Mouse (Mus musculus) lung, adult 2 months (tissue): ENCODE data around the gene Nif3l1. TPM values are rescaled to one million over a fixed set of nuclear protein-coding genes. Genes with fewer than 3 reads are reported as not detected.

Source experiments
- DNase-seq: peaks from one replicate; pipeline ENCODE4 v3.0.0; 2022
- H3K4me1 ChIP-seq: fragments of 200-500 bp; 2 replicates; pipeline ENCODE4 v1.6.1; 2011; ENCODE audit warnings: low read length; ENCODE audit not compliant: control insufficient read depth, insufficient read depth
- H3K4me3 ChIP-seq: fragments of 200-500 bp; replicated peaks from 2 replicates; pipeline ENCODE3; 2011; ENCODE audit warnings: low read depth, mild to moderate bottlenecking, control low read depth, low read length; ENCODE audit errors: extremely low read depth
- CTCF ChIP-seq: fragments of 200-500 bp; IDR thresholded peaks from 2 replicates; pipeline ENCODE4 v1.5.1; 2011; ENCODE audit warnings: mild to moderate bottlenecking, low read length, control low read depth; ENCODE audit not compliant: insufficient read depth
- POLR2A ChIP-seq: fragments of 200-500 bp; IDR thresholded peaks from 2 replicates; pipeline ENCODE4 v1.6.1; 2011; ENCODE audit warnings: low read depth, mild to moderate bottlenecking, control low read depth, low read length, borderline replicate concordance; ENCODE audit errors: extremely low read depth
- WGBS: fragments of 180-500 bp; shearing (Covaris S2); methylation state at CpG from one replicate; pipeline ENCODE4 v1.1.7; 2018; 5-methylcytosine and 5-hydroxymethylcytosine counted together
- polyA plus RNA-seq: library from polyadenylated mRNA; depleted of rRNA; stranded (reverse); fragments of >200 nt; gene quantifications from 2 replicates; pipeline ENCODE4 v1.2.3, GENCODE M21; 2012

Gene Nif3l1
- polyA plus RNA-seq, 1 experiment = 19.2 TPM

- WGBS = 74% methylated on average over 7 of the region's 7 CpGs
- no peak for TF ChIP-seq CTCF
- no peak for TF ChIP-seq POLR2A
- no peak overlapping the region for H3K4me3 ChIP-seq
- DNase-seq = no peak
- peaks cover 10% of the 10 kb centered on the region for H3K4me1 ChIP-seq
Measured at GRCm38 (mm10) chr1:58447766-58448165, 2.8 kb downstream of the Nif3l1 start.

- Histone ChIP-seq H3K4me1 (peaks cover 10% of the 10 kb centered on the region), H3K4me3 (no peak overlapping the region)
- DNase-seq = no peak
- 71% methylated on average over 7 of the region's 7 CpGs for WGBS
- TF ChIP-seq CTCF = no peak
- TF ChIP-seq POLR2A = no peak
Measured at GRCm38 (mm10) chr1:58448396-58448795, 3.4 kb downstream of the Nif3l1 start.

GRCm38 (mm10) chr1:58454316-58454715, 9.4 kb downstream of the Nif3l1 start:
- no peak overlapping the region for H3K4me3 ChIP-seq
- WGBS = 68% methylated on average over 6 of the region's 6 CpGs
- TF ChIP-seq POLR2A = no peak
- TF ChIP-seq CTCF = no peak
- H3K4me1 ChIP-seq = no peaks in the 10 kb centered on the region
- DNase-seq = no peak

GRCm38 (mm10) chr1:58458175-58458574, 13.2 kb downstream of the Nif3l1 start:
- Histone ChIP-seq H3K4me3 (no peak overlapping the region), H3K4me1 (no peaks in the 10 kb centered on the region)
- DNase-seq = no peak
- WGBS = 80% methylated on average over 5 of the region's 5 CpGs
- TF ChIP-seq CTCF (no peak), POLR2A (no peak)

- no peak for DNase-seq
- 72% methylated on average over 2 of the region's 2 CpGs for WGBS
- no peak overlapping the region for H3K4me3 ChIP-seq
- TF ChIP-seq POLR2A (no peak), CTCF (no peak)
- no peaks in the 10 kb centered on the region for H3K4me1 ChIP-seq
Measured at GRCm38 (mm10) chr1:58458867-58459266, 13.9 kb downstream of the Nif3l1 start.

- 94% methylated on average over 3 of the region's 3 CpGs for WGBS
- Histone ChIP-seq H3K4me3 (no peak overlapping the region), H3K4me1 (no peaks in the 10 kb centered on the region)
- no peak for DNase-seq
- no peak for TF ChIP-seq CTCF
- no peak for TF ChIP-seq POLR2A
Measured at GRCm38 (mm10) chr1:58460566-58460965, 15.6 kb downstream of the Nif3l1 start.

- no peak for DNase-seq
- TF ChIP-seq CTCF (no peak), POLR2A (no peak)
- H3K4me1 ChIP-seq = no peaks in the 10 kb centered on the region
- 74% methylated on average over 2 of the region's 2 CpGs for WGBS
- no peak overlapping the region for H3K4me3 ChIP-seq
Measured at GRCm38 (mm10) chr1:58463935-58464334, 19.0 kb downstream of the Nif3l1 start.

- Histone ChIP-seq H3K4me1 (no peaks in the 10 kb centered on the region), H3K4me3 (no peak overlapping the region)
- 91% methylated on average over 4 of the region's 4 CpGs for WGBS
- no peak for TF ChIP-seq POLR2A
- no peak for TF ChIP-seq CTCF
- no peak for DNase-seq
Measured at GRCm38 (mm10) chr1:58465042-58465441, 20.1 kb downstream of the Nif3l1 start.

- 95% methylated on average over 4 of the region's 4 CpGs for WGBS
Measured at GRCm38 (mm10) chr1:58465561-58465960, 20.6 kb downstream of the Nif3l1 start.

GRCm38 (mm10) chr1:58475662-58476061, 30.7 kb downstream of the Nif3l1 start:
- Histone ChIP-seq H3K4me3 (no peak overlapping the region), H3K4me1 (no peaks in the 10 kb centered on the region)
- TF ChIP-seq POLR2A (no peak), CTCF (no peak)
- DNase-seq = no peak
- WGBS = 94% methylated on average over 8 of the region's 8 CpGs

More at GRCm38 (mm10) chr1:58465561-58465960, 20.6 kb downstream of the Nif3l1 start:
- no peak for DNase-seq
- Histone ChIP-seq H3K4me3 (no peak overlapping the region), H3K4me1 (no peaks in the 10 kb centered on the region)
- TF ChIP-seq POLR2A (no peak), CTCF (no peak)

GRCm38 (mm10) chr1:58482647-58483046, 37.7 kb downstream of the Nif3l1 start:
- Histone ChIP-seq H3K4me3 (no peak overlapping the region), H3K4me1 (no peaks in the 10 kb centered on the region)
- no peak for DNase-seq
- whole genome bisulfite sequencing = 96% methylated on average over 4 of the region's 4 CpGs
- TF ChIP-seq CTCF (no peak), POLR2A (no peak)
